In genomic region chr4:136704551-136704950, GRCm38 (mm10) we compare ENCODE assay signal across 15 mouse cellular contexts.
A peak's percentile ranks its signal among the peaks of the same experiment; 100 is the strongest.
DNase-seq lines count a peak whose midpoint lies in the region; ATAC-seq and TF ChIP-seq lines count a peak whose summit lies in the region.
"Had no signal": no experiment of that assay in that cellular context is flagged by ENCODE, and none has a peak within 500 bp of the region (broad histone marks: within the 10 kb centered on the region; RNA-seq: fewer than 3 reads in every experiment).

No protein-coding gene starts in this region.

- no peak for DNase-seq in hindbrain, postnatal 0 days (ENCODE audit: low spot score)
- DNase-seq in Muller cell, postnatal 12 days (ENCODE audit: inconsistent ontology term) = peak; percentile 84
- peak; percentile 75 for DNase-seq in adrenal gland, adult 2 months
- peak; percentile 68 for DNase-seq in kidney, postnatal 0 days (ENCODE audit: low spot score)
- no peak for DNase-seq in testis, postnatal 10 days (ENCODE audit: low spot score)
- DNase-seq in left cerebral cortex, adult 9 months (ENCODE audit: low spot score in 2 of 2) = no peak
- DNase-seq: lung, adult 18-20 months had no signal

- no peak overlapping the region for H3K4me3 ChIP-seq in hindbrain, embryonic 12.5 days
- no peak overlapping the region for H3K4me3 ChIP-seq in hindbrain, postnatal 0 days (ENCODE audit: low read length)
- H3K4me3 ChIP-seq in kidney, postnatal 0 days (replicated peaks; ENCODE audit: low read depth, low read length) = no peak overlapping the region
- H3K4me3 ChIP-seq: embryonic facial prominence, embryonic 15.5 days; heart, embryonic 13.5 days; limb, embryonic 15.5 days; megakaryocyte, embryonic 14.5 days had no signal

- 0 out of 2 replicates have a peak overlapping the region, but pooled peaks have one; percentile 26 for H3K27ac ChIP-seq in hindbrain, embryonic 12.5 days
- H3K27ac ChIP-seq in hindbrain, postnatal 0 days = no peak overlapping the region
- peak overlapping the region; percentile 79 for H3K27ac ChIP-seq in kidney, postnatal 0 days
- H3K27ac ChIP-seq: embryonic facial prominence, embryonic 15.5 days; heart, embryonic 13.5 days; limb, embryonic 15.5 days had no signal

- WGBS in hindbrain, embryonic 12.5 days = 46% methylated on average over 3 of the region's 3 CpGs
- 44% methylated on average over 3 of the region's 3 CpGs for WGBS in hindbrain, postnatal 0 days
- WGBS in kidney, postnatal 0 days = 10% methylated on average over 3 of the region's 3 CpGs

- peaks cover 57% of the 10 kb centered on the region for H3K4me1 ChIP-seq in hindbrain, embryonic 12.5 days
- H3K4me1 ChIP-seq in hindbrain, postnatal 0 days (ENCODE audit: insufficient read depth, low read length) = peaks cover 29% of the 10 kb centered on the region
- H3K4me1 ChIP-seq in kidney, postnatal 0 days (replicated peaks; ENCODE audit: insufficient read depth, low read length) = peaks cover 15% of the 10 kb centered on the region

- H3K4me2 ChIP-seq in hindbrain, embryonic 12.5 days (replicated peaks) = no peak overlapping the region
- no peak overlapping the region for H3K4me2 ChIP-seq in hindbrain, postnatal 0 days (ENCODE audit: low read depth, low read length)
- no peak overlapping the region for H3K4me2 ChIP-seq in kidney, postnatal 0 days (ENCODE audit: low read length)
- H3K4me2 ChIP-seq: embryonic facial prominence, embryonic 15.5 days; heart, embryonic 13.5 days; limb, embryonic 15.5 days had no signal

- no peaks in the 10 kb centered on the region for H3K36me3 ChIP-seq in hindbrain, embryonic 12.5 days
- no peaks in the 10 kb centered on the region for H3K36me3 ChIP-seq in hindbrain, postnatal 0 days (ENCODE audit: insufficient read depth, low read length)
- no peaks in the 10 kb centered on the region for H3K36me3 ChIP-seq in kidney, postnatal 0 days (ENCODE audit: insufficient read depth, low read length)
- H3K36me3 ChIP-seq: embryonic facial prominence, embryonic 15.5 days; heart, embryonic 13.5 days; limb, embryonic 15.5 days had no signal

- H3K27me3 ChIP-seq in hindbrain, embryonic 12.5 days = no peaks in the 10 kb centered on the region
- H3K27me3 ChIP-seq in hindbrain, postnatal 0 days (ENCODE audit: insufficient read depth, low read length) = no peaks in the 10 kb centered on the region
- no peaks in the 10 kb centered on the region for H3K27me3 ChIP-seq in kidney, postnatal 0 days (ENCODE audit: insufficient read depth, low read length)
- H3K27me3 ChIP-seq: embryonic facial prominence, embryonic 15.5 days; limb, embryonic 15.5 days had no signal

- no peak for ATAC-seq in hindbrain, embryonic 12.5 days (ENCODE audit: low FRiP score)
- no peak for ATAC-seq in hindbrain, postnatal 0 days
- ATAC-seq in kidney, postnatal 0 days (replicated peaks; ENCODE audit: low FRiP score, low read depth) = 0 out of 2 replicates have a peak, but pooled peaks have one; percentile 13
- ATAC-seq in megakaryocyte, adult 5-6 weeks (ENCODE audit: poor library complexity, severe bottlenecking) = no peak
- ATAC-seq: CD4-positive, CD25-positive, alpha-beta regulatory T cell, adult 4 months; intestine, postnatal 0 days had no signal

- H3K9me3 ChIP-seq in hindbrain, embryonic 12.5 days (replicated peaks) = no peaks in the 10 kb centered on the region
- no peaks in the 10 kb centered on the region for H3K9me3 ChIP-seq in hindbrain, postnatal 0 days (ENCODE audit: low read length)
- H3K9me3 ChIP-seq in kidney, postnatal 0 days (replicated peaks; ENCODE audit: low read length) = no peaks in the 10 kb centered on the region
- H3K9me3 ChIP-seq: embryonic facial prominence, embryonic 15.5 days; heart, embryonic 13.5 days; limb, embryonic 15.5 days; megakaryocyte, embryonic 14.5 days had no signal

- 0 out of 2 replicates have a peak overlapping the region, but pooled peaks have one; percentile 24 for H3K9ac ChIP-seq in hindbrain, embryonic 12.5 days
- no peak overlapping the region for H3K9ac ChIP-seq in hindbrain, postnatal 0 days (replicated peaks; ENCODE audit: low read length)
- no peak overlapping the region for H3K9ac ChIP-seq in kidney, postnatal 0 days (ENCODE audit: low read depth, low read length)
- H3K9ac ChIP-seq: embryonic facial prominence, embryonic 15.5 days; heart, embryonic 13.5 days; limb, embryonic 15.5 days had no signal

- no peak for TF ChIP-seq CTCF in hindbrain, postnatal 0 days (IDR thresholded peaks at IDR 0.05; ENCODE audit: low read depth)
- no peak for TF ChIP-seq CTCF in kidney, postnatal 0 days (IDR thresholded peaks at IDR 0.05; ENCODE audit: low read depth)

Comparison
In these comparisons a context has a peak if more than half of its experiments do, and no peak if none do; other contexts are left out.
1. DNase-seq: peak in Muller cell, postnatal 12 days (single experiment), adrenal gland, adult 2 months (single experiment) and kidney, postnatal 0 days (single experiment); none in hindbrain, postnatal 0 days (single experiment), testis, postnatal 10 days (single experiment) and left cerebral cortex, adult 9 months (0 of 2).